Mouse (Mus musculus): Measurements from ENCODE around the gene 4931400O07Rik.

4931400O07Rik gene

DNA sequence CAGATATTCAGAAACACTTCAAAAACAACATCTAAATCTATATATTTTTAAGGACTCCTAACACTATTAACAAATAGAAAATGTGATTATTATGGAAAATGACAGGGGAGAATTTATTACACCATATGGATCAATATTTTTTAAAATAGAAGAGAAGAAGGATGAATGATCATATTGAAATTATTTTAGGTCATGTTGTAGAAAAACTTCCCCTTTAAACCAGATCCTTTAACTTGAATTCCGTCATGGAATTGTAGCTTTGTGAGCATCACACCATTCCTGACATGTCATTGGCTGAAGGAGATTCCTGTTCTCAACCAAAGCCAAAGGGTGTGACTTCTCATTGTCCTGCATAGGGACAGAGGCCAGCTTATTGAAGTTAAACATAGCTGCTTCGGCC is at the start of gene 4931400O07Rik:
Gene 4931400O07Rik (plus strand): TSS at position 301 of the 400 bp plus-strand sequence.
- no peak for DNase-seq (ENCODE audit: low spot score)

All from lung, postnatal 25 days (tissue).